8 mouse cellular contexts compared by ENCODE assay signal in genomic region chr17:32285138-32285670, GRCm38 (mm10). TPM values are rescaled to one million over a fixed set of nuclear protein-coding genes. Genes with fewer than 3 reads are reported as not detected.
A peak's percentile ranks its signal among the peaks of the same experiment; 100 is the strongest.
DNase-seq lines count a peak whose midpoint lies in the region; ATAC-seq and TF ChIP-seq lines count a peak whose summit lies in the region.

No protein-coding gene starts in this region.

- H3K4me1 ChIP-seq in kidney, postnatal 0 days (replicated peaks; ENCODE audit: insufficient read depth, low read length) = peaks cover 6% of the 10 kb centered on the region; the same call in 1 of the 2 replicates
- peaks cover 15% of the 10 kb centered on the region for H3K4me1 ChIP-seq in intestine, embryonic 14.5 days (replicated peaks; ENCODE audit: control insufficient read depth, insufficient read depth, low read length)
- peaks cover 20% of the 10 kb centered on the region for H3K4me1 ChIP-seq in neural tube, embryonic 12.5 days

- peak overlapping the region; percentile 99 for H3K9ac ChIP-seq in kidney, postnatal 0 days (ENCODE audit: low read depth, low read length)
- H3K9ac ChIP-seq in intestine, embryonic 14.5 days (ENCODE audit: low read length) = peak overlapping the region; percentile 95
- peak overlapping the region; percentile 99 for H3K9ac ChIP-seq in neural tube, embryonic 12.5 days

- no peaks in the 10 kb centered on the region for H3K27me3 ChIP-seq in kidney, postnatal 0 days (ENCODE audit: insufficient read depth, low read length)
- no peaks in the 10 kb centered on the region for H3K27me3 ChIP-seq in intestine, embryonic 14.5 days (replicated peaks; ENCODE audit: control insufficient read depth, insufficient read depth, low read length)
- H3K27me3 ChIP-seq in neural tube, embryonic 12.5 days (replicated peaks) = no peaks in the 10 kb centered on the region

- DNase-seq in kidney, postnatal 0 days (ENCODE audit: low spot score) = no peak
- no peak for DNase-seq in kidney, adult 8-10 months
- peak; percentile 49 for DNase-seq in c-Kit-positive CD71-positive TER-119-negative erythroid progenitor cells, embryonic 14.5 days (ENCODE audit: low read depth)
- no peak for DNase-seq in intestine, embryonic 14.5 days (ENCODE audit: low spot score)
- DNase-seq in cerebellum, adult 9-11 months = no peak
- DNase-seq in gastrocnemius, postnatal 14 days = no peak

- H3K4me2 ChIP-seq in kidney, postnatal 0 days (ENCODE audit: low read length) = peak overlapping the region; percentile 77
- H3K4me2 ChIP-seq in intestine, embryonic 14.5 days (ENCODE audit: low read length) = peak overlapping the region; percentile 76
- peak overlapping the region; percentile 80 for H3K4me2 ChIP-seq in neural tube, embryonic 12.5 days (replicated peaks)

- no peak for TF ChIP-seq CTCF in kidney, postnatal 0 days (IDR thresholded peaks at IDR 0.05; ENCODE audit: low read depth)

- H3K36me3 ChIP-seq in kidney, postnatal 0 days (ENCODE audit: insufficient read depth, low read length) = no peaks in the 10 kb centered on the region
- H3K36me3 ChIP-seq in intestine, embryonic 14.5 days (ENCODE audit: control insufficient read depth, insufficient read depth, low read length) = no peaks in the 10 kb centered on the region
- no peaks in the 10 kb centered on the region for H3K36me3 ChIP-seq in neural tube, embryonic 12.5 days

- no peaks in the 10 kb centered on the region for H3K9me3 ChIP-seq in kidney, postnatal 0 days (replicated peaks; ENCODE audit: low read length)
- H3K9me3 ChIP-seq in intestine, embryonic 14.5 days (ENCODE audit: control insufficient read depth, low read length) = no peaks in the 10 kb centered on the region
- H3K9me3 ChIP-seq in neural tube, embryonic 12.5 days = no peaks in the 10 kb centered on the region

- WGBS in kidney, postnatal 0 days = 47% methylated on average over 6 of the region's 6 CpGs
- WGBS in intestine, embryonic 14.5 days = 44% methylated on average over 6 of the region's 6 CpGs
- 60% methylated on average over 6 of the region's 6 CpGs for WGBS in neural tube, embryonic 12.5 days

- peak overlapping the region; percentile 96 for H3K4me3 ChIP-seq in kidney, postnatal 0 days (replicated peaks; ENCODE audit: low read depth, low read length)
- H3K4me3 ChIP-seq in intestine, embryonic 14.5 days (ENCODE audit: low read depth, low read length) = peak overlapping the region; percentile 94
- peak overlapping the region; percentile 89 for H3K4me3 ChIP-seq in neural tube, embryonic 12.5 days

- intact Hi-C loops in gastrocnemius, postnatal 14 days (cut with DNase I; ENCODE audit: low total_unique reads) = no loop called here

- ATAC-seq in kidney, postnatal 0 days (replicated peaks; ENCODE audit: low FRiP score, low read depth) = no peak
- ATAC-seq in intestine, embryonic 14.5 days (replicated peaks; ENCODE audit: low FRiP score, low TSS enrichment, low read depth) = no peak
- ATAC-seq in neural tube, embryonic 12.5 days (ENCODE audit: low FRiP score, low read depth) = no peak
- ATAC-seq in activated CD4-positive, CD25-positive, alpha-beta regulatory T cell, adult 4 months = no peak

- peak overlapping the region; percentile 100 for H3K27ac ChIP-seq in kidney, postnatal 0 days
- peak overlapping the region; percentile 99 for H3K27ac ChIP-seq in intestine, embryonic 14.5 days (ENCODE audit: low read depth)
- no peak overlapping the region for H3K27ac ChIP-seq in neural tube, embryonic 12.5 days

RNA-seq across cellular contexts. Expression of gene Brd4, which starts 0.7 kb away (rescaled TPM):
- polyA plus RNA-seq in kidney, postnatal 0 days (2015; fragmentation: Nextera tagmentation; extraction: Ambion mirVana) = 55.5 and 58.4 TPM in 2 replicates
- 90.2 and 91.9 TPM in 2 replicates for polyA plus RNA-seq in intestine, embryonic 14.5 days (2014; fragmentation: Nextera tagmentation; extraction: Ambion mirVana)
- 105 and 112 TPM in 2 replicates for polyA plus RNA-seq in neural tube, embryonic 12.5 days (2016; fragmentation: Nextera tagmentation; extraction: Ambion mirVana)
- total RNA-seq in gastrocnemius, postnatal 14 days (2021) = 10 to 100 TPM; 47.0 to 47.7 TPM
- polyA plus RNA-seq in activated CD4-positive, CD25-positive, alpha-beta regulatory T cell, adult 4 months (2017; shearing (Covaris generic)) = 10 to 100 TPM; 61.8 to 71.6 TPM

RNA-seq across cellular contexts. Expression of gene Akap8, which starts 35.8 kb away (rescaled TPM):
- polyA plus RNA-seq in kidney, postnatal 0 days (2015; fragmentation: Nextera tagmentation; extraction: Ambion mirVana) = 51.4 and 55.8 TPM in 2 replicates
- polyA plus RNA-seq in intestine, embryonic 14.5 days (2014; fragmentation: Nextera tagmentation; extraction: Ambion mirVana) = 51.8 and 57.2 TPM in 2 replicates
- 124 and 126 TPM in 2 replicates for polyA plus RNA-seq in neural tube, embryonic 12.5 days (2016; fragmentation: Nextera tagmentation; extraction: Ambion mirVana)
- 10 to 100 TPM; 29.3 to 30.5 TPM for total RNA-seq in gastrocnemius, postnatal 14 days (2021)
- 100 to 1,000 TPM; 117 to 118 TPM for polyA plus RNA-seq in activated CD4-positive, CD25-positive, alpha-beta regulatory T cell, adult 4 months (2017; shearing (Covaris generic))
